Mouse (Mus musculus) c-Kit-positive CD71-positive TER-119-negative erythroid progenitor cells, embryonic 14.5 days (primary cell): ENCODE data around the gene H2-Eb2.

Source experiments
- DNase-seq: peaks from one replicate; pipeline ENCODE4 v3.0.0-alpha.2; 2013; ENCODE audit warnings: low read depth

Gene H2-Eb2

DNA sequence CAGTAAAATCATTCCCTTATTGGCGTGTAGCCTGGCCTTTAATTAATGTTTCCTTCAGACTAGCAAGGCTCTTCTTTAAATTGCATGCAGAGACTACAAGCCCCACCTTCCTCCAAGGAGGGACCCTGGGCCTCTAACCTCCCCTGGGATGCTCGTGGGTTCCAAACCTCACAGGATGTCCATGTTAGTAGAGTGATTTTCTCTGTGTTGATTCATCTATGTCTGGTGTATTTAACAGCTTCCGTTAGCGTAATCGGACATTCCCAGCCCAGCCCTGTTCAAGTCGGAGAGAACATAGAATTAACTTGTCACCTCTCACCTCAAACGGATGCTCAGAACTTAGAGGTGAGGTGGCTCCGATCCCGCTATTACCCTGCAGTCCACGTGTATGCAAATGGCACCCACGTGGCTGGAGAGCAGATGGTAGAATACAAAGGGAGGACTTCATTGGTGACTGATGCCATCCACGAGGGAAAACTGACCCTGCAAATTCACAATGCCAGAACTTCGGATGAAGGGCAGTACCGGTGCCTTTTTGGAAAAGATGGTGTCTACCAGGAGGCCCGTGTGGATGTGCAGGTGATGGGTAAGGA, 37.6 kb downstream of the H2-Eb2 start:
- no peak for DNase-seq

DNA sequence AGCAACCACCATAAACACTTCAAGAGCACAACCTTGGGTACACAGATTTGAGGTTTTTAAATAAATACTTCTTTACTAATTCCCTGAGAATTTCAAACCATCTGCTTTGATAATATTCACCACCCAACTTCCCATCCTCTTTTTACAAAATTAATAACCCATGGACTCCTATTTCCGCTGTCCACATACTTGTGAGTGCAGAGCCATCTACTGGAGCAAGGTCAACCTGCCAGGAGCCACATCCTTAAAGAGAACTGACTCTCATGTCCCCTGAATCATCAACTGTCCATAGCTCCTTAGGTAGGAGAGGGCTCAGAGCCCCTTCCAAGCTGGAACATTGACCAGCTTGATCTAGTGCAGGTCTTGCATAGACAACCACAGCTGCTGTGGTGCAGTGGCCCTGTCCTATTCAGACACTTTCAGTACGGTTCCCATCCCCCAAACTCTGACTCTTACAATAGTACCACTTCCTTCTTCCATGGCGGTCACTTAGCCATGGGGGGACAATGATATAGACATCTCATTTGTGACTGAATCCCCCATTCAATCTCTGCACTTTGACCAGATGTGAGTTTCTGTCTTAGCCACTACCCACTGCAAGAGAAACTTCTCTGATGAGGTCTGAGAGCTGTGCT, 38.3 kb downstream of the H2-Eb2 start:
- no peak for DNase-seq

DNA sequence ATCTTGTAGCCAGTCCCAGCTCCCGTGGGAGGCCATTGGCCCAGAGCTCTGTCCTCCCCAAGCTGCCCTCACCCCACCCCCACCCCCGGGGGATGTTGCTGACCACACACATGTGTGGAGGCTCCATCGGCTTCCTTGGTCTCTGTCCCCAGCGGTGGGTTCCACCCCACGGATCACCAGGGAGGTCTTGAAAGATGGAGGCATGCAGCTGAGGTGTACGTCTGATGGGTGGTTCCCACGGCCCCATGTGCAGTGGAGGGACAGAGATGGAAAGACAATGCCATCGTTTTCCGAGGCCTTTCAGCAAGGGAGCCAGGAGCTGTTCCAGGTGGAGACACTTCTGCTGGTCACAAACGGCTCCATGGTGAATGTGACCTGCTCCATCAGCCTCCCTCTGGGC, 39.6 kb downstream of the H2-Eb2 start:
- no peak for DNase-seq

DNA sequence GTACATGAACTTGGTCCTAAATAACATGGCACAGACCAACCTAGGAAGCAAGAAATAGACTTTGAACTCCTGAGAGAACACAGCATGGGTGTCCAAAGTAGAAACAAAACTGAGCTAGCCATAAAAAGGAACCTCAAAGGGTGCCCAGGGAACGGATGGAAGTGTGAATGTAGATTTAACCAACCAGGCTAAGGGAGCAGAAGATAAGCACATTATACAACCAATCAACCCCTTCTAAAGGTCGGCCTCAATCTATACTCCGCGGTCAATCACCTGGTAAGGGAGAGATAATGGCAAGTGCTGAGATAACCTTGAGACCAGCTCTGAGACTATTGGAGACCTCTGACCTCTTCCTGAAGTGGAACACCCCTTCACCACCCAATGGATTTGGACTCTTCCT, 45.1 kb downstream of the H2-Eb2 start:
- DNase-seq = no peak

- no peak for DNase-seq
Observed at GRCm38 (mm10) chr17:34373055-34373709, 47.7 kb downstream of the H2-Eb2 start.

DNA sequence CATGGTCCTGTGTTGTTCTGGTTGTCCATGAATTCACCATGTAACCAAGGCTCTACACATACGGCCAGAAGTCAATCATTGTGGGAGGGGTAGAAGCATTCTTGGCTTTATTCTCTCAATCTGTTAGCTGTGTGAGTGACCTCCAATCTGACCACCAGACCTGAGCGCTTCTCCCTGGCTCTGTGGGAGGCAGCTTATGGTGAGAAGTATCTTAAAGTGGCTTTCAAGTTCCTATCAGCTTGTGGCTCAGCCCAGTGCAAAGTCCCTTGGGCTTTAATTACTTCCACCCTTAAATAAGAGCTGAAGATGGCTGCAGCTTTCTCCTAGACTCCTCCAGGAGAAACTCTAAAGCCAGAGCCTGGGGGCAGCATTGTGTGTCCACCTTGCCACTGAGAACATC, 51.4 kb downstream of the H2-Eb2 start, which contains the start of gene Btnl1:
TSS of gene Btnl1 (plus strand) at position 286 of the 400 bp plus-strand sequence.
- DNase-seq = no peak

GRCm38 (mm10) chr17:34377450-34378209, 52.2 kb downstream of the H2-Eb2 start:
- no peak for DNase-seq

GRCm38 (mm10) chr17:34378716-34379115, 53.3 kb downstream of the H2-Eb2 start:
- no peak for DNase-seq

DNA sequence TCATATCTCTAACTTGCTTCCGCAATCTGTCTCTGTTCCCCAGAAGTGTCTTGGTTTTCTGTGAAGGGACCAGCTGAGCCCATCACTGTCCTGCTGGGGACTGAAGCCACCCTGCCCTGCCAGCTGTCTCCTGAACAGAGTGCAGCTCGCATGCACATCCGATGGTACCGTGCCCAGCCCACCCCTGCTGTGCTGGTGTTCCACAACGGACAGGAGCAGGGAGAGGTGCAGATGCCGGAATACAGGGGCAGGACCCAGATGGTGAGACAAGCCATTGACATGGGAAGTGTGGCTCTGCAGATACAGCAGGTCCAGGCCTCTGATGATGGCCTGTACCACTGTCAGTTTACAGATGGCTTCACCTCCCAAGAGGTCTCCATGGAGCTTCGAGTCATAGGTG, 54.0 kb downstream of the H2-Eb2 start:
- no peak for DNase-seq

GRCm38 (mm10) chr17:34381876-34382275, 56.4 kb downstream of the H2-Eb2 start:
- no peak for DNase-seq

- peak; percentile 11 for DNase-seq
Observed at GRCm38 (mm10) chr17:34383212-34383611, 57.7 kb downstream of the H2-Eb2 start.

- DNase-seq = no peak
Observed at GRCm38 (mm10) chr17:34384699-34385098, 59.2 kb downstream of the H2-Eb2 start.

DNA sequence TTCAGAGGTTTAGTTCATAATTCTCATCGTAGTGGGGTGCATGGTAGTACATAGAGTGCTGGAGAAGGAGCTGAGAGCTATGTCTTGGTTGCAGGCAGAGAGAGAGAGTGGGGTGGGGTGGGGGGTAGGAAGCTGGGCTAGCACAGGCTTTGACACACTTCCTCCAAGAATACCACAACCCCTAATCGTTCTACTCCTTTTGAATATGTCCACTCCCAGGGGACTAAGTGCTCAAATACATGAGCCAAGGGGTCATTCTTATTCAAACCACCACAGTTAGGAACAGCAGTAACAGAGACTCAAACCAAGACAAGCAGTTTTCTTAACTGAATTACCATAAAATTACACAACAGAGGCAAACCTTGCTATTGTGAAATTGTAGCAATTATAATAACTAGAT, 61.2 kb downstream of the H2-Eb2 start:
- no peak for DNase-seq

GRCm38 (mm10) chr17:34388513-34388912, 63.0 kb downstream of the H2-Eb2 start:
- DNase-seq = no peak
